Mouse (Mus musculus) forebrain, embryonic 13.5 days (tissue): Measurements from ENCODE around the gene Tekt1. TPM values are rescaled to one million over a fixed set of nuclear protein-coding genes. Genes with fewer than 3 reads are reported as not detected.

ENCODE experiments used
- microRNA-seq: library from miRNA; unstranded; fragments of <30 nt; microRNA quantifications from one replicate; pipeline ENCODE4, GENCODE M21; 2016
- polyA plus RNA-seq: library from polyadenylated mRNA; unstranded; fragments of >200 nt; fragmentation: Nextera tagmentation; extraction: Ambion mirVana; gene quantifications from 2 replicates; pipeline ENCODE4 v1.2.1, GENCODE M21; 2015

Tekt1 gene
- polyA plus RNA-seq, 1 experiment from 2014 or later, result 6.4 TPM

Small RNAs within 50 kb of the gene (microRNA-seq; reads per million reads assigned to microRNA genes)
- not detected for gene Mir6338

Other genes with a start within 250 kb of the Tekt1 start
- 0.63 and 0.65 TPM in 2 replicates for gene Pitpnm3, start 226.7 kb downstream of the Tekt1 start, polyA plus RNA-seq
- 0.94 and 1.2 TPM in 2 replicates for gene Gm43951, start 155.6 kb downstream of the Tekt1 start, polyA plus RNA-seq
- gene 4933427D14Rik, start 155.0 kb downstream of the Tekt1 start, polyA plus RNA-seq, result 26.2 and 29.9 TPM in 2 replicates
- gene Txndc17, start 154.9 kb downstream of the Tekt1 start, polyA plus RNA-seq, result 152 and 157 TPM in 2 replicates
- gene Med31, start 146.8 kb downstream of the Tekt1 start, polyA plus RNA-seq, result 69.7 and 70.0 TPM in 2 replicates
- 0.12 and 0.26 TPM in 2 replicates for gene Slc13a5, start 95.2 kb downstream of the Tekt1 start, polyA plus RNA-seq
- 0.98 and 1.8 TPM in 2 replicates for gene Xaf1, start 60.8 kb downstream of the Tekt1 start, polyA plus RNA-seq
- not detected in 2 replicates for gene Fbxo39, start 48.0 kb downstream of the Tekt1 start, polyA plus RNA-seq
- 2.2 and 2.6 TPM in 2 replicates for gene Smtnl2, start 49.3 kb upstream of the Tekt1 start, polyA plus RNA-seq
- gene Ggt6, start 73.1 kb upstream of the Tekt1 start, polyA plus RNA-seq, result not detected in 2 replicates
- 111 and 122 TPM in 2 replicates for gene Mybbp1a, start 78.9 kb upstream of the Tekt1 start, polyA plus RNA-seq
- 3.5 and 3.6 TPM in 2 replicates for gene Spns2, start 127.5 kb upstream of the Tekt1 start, polyA plus RNA-seq
- gene Spns3, start 188.1 kb upstream of the Tekt1 start, polyA plus RNA-seq, result 0.14 TPM in 1 of 2 replicates, not detected in the other
- 100 and 104 TPM in 2 replicates for gene Ube2g1, start 244.8 kb upstream of the Tekt1 start, polyA plus RNA-seq